Mouse (Mus musculus): Measurements from ENCODE around the gene Comp.
A peak's percentile ranks its signal among the peaks of the same experiment; 100 is the strongest.

Comp gene

DNA sequence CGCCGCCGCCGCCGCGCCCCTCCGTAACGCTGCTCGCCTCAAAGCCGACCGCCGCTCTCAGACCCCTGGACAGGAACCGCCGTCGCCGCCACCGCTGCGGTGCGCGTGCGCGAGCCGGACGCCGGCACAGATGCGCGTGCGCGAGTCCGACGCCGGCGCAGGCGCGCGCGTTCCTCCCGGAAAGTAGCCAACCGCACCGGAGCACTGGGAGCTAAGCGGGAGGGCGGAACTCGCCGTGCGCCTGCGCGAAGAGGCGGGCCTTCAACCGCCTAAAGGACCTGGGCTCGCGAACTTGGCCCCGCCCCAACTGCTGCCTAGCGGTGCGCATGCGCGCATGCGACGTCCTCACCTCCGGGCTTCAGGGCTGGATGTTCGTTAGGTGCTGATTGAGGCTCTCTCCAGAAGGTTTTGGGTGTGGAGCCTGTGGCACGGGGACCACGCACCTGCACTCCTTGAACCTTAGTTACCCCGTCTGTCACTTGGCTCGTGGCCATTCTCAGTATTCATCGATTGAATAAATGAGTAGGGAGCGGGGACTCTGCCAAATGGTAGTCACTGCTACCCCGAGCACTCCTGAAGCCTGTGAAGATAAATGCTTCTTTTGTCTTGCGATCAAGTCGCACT lies 20.1 kb upstream of the Comp start, which contains the start of gene Upf1:
Gene Upf1, minus strand, starts transcription at position 85 of the 624 bp plus-strand sequence.
- DNase-seq = peak; percentile 100

DNA sequence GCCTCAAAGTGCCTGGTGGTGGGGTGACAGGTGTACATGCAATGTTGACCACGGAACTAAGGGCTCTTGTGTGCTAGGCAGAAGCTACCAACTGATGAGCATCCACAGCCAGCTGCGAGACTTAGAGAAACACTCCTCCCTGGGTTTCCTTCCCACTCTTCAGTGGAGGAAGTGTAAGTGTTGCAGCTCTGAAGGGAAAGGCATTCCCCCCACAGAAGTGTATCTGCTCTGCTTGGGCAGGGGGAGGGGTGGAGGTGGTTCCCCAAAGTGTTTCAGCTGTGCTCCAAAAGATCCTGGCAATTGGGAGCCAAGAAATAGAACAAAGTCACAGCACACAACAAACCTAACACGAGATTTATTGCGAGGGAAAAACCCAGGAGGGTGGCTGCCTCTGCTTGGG lies 19.4 kb upstream of the Comp start:
- no peak for DNase-seq

DNA sequence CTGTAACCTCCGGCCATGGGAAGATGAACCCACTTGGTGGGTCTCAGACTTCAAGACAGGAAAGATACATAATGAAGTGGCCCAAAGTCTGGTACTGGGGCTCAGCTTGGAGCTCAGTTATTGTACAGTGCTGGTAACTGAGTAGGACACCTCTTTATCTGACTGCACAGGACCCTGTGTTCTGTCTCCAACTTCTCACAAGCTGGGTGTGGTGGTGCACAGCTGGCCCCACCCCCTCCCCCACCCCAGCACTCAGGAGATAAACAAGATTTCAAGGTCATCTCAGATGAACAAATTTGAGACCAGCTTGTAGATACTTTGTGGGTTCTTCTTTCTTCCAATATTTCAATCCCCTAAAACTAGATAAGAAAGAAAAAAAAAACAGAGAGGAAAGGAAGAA lies 17.2 kb upstream of the Comp start:
- no peak for DNase-seq

DNA sequence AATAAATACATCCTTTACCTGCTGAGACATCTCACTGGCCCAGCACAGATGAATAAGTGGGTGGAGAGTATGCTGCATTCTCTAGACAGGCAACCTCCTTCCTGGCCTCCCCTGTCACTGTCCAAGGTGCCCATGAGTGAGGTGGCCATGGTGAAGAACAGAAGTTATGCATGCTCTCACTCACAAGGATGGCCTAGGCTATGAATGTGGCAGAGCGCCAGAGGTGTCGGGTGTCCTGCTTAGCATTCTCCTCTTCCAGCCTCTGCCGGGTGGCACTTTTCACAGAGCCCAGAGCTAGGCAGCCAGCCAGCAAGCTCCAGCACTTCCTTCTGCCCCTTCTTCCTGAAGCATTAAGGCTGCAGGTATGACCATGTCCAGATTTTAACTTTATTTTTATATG lies 13.9 kb upstream of the Comp start:
- no peak for DNase-seq

DNA sequence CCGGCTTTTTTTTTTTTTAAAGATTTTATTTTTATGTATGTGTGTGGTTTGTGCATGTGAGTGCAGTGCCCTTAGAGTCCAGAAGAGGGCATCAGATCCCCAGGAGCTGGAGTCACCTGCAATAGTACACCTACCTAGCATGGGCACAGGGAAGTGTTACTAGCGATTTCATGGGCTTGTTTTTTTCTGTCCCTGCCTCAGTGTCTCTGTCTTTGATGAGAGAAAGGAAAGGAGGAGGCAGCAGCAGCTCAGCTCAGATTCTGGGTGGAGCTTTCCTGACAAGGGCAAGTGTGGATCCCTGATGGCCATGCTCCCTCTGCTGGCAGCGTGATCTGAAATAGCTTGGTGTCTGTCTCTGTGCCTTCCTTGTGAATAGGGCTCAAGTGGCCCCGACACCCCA lies 12.6 kb upstream of the Comp start:
- DNase-seq = no peak

DNA sequence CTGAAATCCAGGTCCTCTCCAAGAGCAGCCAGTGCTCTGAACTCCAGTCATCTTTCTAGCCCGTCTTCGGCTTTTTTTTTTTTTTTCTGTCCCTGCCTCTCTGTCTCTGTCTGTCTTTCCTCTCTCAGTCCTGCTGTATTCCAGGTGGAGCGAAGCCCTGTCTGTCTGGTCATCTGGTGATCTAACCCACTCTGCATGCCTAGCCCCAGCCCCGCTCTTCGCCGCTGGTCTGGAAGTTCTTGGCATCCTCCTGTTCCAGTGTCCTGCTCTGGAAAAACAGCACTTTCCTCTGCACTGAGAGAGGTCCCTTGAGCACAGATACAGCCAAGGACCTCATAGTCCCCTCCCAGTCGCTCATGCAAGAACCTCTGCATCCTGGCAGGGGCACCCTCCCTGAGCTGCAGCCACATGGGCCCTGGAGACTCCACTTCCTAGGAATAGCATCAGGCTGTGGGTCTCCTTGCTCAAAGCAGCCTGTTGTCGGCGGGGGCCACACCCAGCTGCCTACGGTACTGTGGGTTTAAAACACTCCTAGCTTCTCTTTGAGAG lies 11.8 kb upstream of the Comp start:
- no peak for DNase-seq

DNA sequence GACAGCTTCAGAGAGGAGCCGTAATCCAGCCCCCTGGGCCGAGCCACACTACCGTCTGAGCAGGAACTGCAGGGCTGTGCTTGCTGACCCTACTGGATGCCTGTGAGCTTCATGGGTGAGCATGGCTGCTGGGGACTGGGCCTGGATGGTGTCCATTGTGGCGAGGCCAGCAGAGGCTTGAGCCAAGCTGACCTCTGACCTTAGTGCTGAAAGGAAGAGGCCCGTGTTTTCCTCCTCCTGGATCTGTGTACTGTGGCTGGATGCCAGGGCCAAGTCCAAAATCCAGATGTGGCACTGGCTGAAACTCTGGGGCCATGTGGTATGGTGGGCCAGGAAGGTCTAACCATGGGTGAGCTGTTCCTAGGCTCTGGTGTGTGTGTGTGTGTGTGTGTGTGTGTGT lies 9.3 kb upstream of the Comp start:
- DNase-seq = no peak

DNA sequence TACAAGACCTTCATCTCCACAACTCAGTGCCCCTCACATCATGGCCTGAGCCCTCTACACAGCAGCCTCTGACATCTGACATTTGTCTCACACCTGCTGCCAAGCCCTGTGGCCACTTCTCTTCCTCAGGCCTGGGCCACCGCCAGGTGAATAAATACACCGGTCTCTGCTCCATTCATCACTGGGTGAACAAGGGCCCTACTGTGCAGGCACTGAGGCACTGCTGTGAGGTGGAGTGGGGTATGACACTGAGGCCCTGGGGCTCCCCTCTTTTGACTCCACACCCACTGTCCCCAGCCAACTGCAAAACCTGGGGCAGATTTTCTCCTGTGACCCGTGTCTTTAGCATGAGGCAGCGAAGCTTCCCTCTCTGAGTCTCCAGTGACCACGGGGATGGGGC lies 6.8 kb upstream of the Comp start:
- no peak for DNase-seq

DNA sequence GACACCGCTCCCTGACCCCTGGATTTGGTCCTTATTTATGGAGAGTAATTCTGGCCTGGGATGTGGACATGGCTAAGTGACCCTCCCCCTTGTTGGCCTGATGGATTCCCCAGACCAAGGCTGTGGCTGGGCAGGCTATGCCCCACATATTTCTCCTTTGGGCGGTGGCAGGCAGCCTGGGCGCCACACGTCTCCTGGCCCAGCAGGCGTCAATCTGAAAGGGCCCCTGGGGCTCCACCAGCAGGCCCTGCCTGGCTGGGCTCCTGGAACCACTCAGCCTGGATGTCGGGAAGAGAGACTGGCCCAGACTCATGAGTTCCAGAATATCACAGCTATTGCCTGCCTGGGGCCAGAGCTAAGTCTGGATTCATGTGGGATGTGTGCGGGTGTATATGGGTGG lies 2.9 kb upstream of the Comp start:
- no peak for DNase-seq

DNA sequence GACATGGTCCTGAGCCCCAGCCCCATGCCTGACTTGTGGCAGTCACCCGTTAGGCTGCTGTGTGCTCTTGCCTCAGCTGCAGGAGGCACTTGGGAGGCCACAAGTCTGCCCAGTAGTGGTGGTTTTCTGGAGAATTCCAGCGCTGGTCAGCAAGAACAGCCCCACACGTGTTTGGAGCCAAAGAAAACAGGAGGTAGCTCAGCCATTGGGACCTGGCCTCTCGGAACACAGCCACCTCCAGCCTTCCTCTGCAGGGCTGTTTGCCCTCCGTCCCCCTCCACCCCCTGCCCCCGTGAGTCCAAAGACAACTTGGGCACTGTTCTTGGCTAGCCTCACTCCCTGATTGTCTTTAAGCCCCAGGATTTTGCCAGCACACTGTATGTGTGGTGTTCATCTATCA lies 1.4 kb upstream of the Comp start:
- DNase-seq = no peak

DNA sequence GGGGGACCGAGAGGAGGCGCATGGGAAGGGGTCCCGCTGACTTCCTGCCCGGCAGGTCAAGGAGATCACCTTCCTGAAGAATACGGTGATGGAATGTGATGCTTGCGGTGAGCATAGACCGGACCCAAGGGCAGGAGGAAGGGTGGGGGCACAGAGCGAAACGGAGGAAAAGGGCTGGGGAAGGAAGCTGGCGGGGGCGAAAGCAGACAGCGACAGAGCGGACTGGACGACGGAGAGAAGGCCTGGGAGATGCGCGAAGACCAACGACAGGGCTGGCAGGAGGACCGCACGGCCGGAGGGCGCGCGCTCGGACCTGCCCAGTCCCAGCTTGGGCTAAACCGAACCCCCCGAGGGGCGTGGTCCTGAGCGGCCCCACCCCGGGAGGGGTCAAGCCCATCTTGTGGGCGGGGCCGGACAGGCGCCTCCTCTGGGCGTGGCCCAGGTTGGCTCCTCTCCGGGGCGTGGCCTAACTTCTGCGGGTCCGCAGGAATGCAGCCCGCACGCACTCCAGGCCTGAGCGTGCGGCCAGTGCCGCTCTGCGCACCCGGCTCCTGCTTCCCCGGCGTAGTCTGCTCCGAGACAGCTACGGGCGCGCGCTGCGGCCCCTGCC lies 1.1 kb downstream of the Comp start:
- DNase-seq = peak; percentile 77 to 88

DNA sequence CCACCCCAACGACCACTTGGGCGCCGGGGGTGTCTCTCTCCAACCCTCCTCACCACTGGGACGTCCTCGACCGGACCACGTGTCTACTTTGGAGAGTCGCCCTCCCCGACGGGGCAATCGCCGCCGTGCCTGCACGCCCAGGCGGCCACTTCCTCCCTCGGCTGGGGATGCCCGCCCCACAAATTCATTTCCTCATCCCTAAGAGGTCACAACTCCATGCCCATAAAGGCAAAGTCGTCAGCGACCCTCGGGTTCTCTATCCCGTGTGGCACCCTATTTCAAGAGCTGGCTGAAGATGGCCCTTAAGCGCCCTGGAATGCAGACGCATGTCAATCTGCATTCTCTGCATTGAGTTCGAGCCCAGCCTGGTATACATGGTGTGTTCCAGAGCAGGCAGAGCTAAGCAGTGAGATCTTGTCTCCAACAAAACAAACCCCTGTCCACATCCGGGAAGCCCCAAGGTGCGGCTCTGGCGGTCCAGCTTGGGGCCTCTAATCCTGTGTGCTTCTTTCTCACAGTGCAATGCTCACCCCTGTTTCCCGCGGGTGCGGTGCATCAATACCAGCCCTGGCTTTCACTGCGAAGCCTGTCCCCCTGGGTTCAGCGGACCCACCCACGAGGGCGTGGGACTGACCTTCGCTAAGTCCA lies 2.0 kb downstream of the Comp start:
- DNase-seq = peak; percentile 9 to 17

DNA sequence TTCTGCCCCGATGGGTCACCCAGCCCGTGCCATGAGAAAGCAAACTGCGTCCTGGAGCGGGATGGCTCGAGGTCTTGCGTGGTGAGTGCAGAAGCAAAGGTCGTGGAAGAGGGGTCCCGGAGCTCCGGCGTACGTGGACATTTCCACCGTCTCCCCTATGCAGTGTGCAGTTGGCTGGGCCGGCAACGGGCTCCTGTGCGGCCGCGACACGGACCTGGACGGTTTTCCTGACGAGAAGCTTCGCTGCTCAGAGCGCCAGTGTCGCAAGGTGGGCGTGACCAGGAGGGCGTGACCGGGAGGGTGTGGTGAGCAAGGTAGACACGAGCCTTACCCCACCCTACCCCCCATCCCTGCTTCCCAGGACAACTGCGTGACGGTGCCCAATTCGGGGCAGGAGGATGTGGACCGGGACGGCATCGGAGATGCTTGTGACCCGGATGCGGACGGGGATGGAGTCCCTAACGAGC lies 3.0 kb downstream of the Comp start:
- DNase-seq = peak in 1 of 2 experiments; percentile 22

DNA sequence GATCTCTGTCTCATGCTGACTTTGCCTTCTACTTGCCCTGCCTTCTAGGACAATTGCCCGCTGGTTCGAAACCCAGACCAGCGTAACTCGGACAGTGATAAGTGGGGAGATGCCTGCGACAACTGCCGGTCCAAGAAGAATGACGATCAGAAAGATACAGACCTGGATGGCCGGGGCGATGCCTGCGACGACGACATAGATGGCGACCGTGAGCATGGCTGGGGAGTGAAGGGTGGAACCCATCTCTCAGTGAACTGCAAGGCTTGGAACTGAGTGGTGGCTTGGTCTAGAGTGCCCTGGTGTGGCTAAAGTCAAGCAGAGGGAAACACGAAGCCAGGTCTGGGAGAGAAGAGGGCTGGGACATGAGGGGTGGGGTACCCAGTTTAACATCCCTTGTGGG lies 3.7 kb downstream of the Comp start:
- DNase-seq = peak in 1 of 2 experiments; percentile 17

DNA sequence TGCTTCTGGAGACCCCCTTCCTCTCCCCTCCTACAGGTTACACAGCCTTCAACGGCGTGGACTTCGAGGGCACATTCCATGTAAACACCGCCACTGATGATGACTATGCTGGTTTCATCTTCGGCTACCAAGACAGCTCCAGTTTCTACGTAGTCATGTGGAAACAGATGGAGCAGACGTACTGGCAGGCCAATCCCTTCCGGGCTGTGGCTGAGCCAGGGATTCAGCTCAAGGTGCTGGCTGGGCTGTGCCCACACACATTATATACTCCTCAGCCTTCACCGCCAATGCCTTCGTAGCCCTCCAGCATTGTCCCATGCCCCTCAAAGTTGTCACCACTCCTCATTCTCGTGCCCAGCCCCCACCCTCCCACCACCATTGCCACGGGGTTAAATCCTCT lies 6.7 kb downstream of the Comp start:
- peak in 1 of 2 experiments; percentile 67 for DNase-seq

DNA sequence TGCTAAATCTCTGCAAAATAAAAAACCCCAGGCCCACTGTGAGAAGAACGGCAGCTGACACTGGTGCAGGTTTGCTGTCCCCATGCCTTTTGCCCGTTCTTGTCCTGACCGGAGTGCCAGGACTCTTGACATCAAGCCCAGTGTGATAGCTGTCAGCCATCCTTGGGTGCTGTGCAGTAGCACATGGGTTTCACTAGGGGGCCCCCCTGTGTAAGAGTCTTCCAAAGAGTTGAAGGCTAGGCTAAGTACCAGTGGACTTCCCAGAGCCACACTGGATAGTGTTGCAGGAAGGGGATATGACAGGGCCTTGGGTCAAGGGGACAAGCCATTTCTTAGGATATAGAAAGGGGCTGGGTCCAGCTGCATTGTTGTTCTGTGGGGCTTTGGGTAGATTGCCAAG lies 9.9 kb downstream of the Comp start:
- DNase-seq = peak; percentile 84

DNA sequence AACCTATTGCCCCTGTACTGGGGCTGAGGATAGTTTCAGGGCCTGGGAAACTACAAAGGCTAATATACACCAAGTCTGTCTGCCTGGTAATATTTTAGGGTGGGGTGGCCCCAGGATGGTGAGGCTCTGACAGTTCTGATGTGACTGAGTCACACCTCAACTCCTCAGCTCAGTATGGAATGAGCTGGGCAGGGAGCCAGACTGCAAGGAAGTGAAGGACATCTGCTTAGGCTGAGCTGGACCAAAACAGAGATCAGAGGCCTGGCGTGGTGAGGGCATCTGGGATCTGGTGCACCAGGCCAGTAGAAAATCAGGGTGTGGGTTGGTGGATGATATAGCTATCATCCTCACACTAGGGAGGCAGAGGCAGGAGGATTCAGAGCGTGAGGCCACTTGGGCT lies 16.3 kb downstream of the Comp start:
- peak; percentile 55 to 62 for DNase-seq

DNA sequence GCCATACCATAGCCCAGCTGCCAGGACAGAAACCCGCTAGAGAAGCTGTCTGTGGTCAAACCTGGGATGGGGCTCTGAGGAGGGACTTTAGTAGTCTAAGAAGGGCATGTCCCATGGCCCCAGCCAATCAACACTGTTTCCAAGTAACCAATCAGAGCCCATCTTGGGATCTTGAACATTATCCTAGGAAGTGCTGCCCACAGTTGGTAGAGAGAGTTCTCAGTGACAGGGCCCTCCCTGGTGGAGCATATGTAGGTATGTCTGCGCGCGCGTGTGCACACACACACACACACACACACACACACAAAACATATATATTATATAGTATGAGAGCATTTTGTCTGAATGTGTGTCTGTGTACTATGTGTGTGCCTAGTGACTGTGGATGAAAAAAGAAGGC lies 19.7 kb downstream of the Comp start:
- no peak for DNase-seq

DNA sequence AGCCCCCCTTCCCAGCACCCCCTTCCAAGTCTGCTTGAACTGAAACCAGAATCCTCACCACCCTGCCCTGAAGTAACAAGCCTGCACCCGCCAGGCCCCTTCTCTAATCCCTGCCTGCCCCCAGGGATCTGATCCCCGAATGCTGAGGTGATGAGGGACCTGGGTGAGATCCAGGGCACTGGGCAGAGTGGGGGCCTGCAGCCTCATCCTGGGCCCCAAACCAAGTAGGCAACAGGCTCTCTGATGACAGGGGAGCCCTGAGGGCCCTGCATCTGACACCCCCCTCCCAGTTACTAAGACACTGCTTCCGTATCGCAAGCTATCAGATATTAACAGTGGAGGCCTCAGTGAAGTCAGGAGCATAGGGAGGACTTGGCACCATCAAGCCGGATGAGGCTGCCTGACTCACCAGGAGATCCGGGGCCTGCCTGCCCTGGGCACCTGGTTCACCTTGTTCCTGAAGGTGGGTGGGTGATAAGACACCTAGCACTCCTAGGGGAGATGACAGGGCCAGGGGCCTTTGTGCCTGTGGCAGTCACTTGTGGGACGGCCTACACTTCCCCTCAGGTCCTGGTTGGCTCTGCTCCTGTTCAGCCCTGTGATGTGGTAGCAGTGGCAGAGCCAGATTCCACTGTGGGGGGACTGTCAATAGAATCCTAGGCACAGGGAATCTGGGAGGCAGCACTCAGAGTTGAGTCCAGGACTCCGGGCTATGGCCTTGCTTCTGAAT lies 21.1 kb downstream of the Comp start:
- DNase-seq = no peak

DNA sequence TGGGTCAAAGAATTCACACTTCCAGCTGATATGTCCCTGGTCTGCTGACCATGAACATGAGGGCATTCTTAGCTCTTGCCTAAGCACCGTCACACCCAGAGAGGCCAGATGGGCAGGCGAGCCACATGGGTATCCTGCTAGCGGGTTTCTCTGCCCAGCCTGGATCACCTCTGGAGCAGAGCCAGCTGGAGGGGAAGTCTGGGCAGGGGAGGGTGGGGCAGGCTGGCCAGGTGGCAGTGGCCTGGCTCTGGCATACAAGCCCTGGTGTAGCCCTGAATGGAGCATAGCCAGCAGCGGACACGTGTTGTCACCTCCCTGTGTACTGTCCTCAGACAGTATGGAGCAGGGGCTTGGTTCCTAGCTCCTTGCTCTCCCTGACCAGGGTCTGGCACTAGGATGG lies 22.3 kb downstream of the Comp start:
- peak; percentile 93 to 95 for DNase-seq

DNA sequence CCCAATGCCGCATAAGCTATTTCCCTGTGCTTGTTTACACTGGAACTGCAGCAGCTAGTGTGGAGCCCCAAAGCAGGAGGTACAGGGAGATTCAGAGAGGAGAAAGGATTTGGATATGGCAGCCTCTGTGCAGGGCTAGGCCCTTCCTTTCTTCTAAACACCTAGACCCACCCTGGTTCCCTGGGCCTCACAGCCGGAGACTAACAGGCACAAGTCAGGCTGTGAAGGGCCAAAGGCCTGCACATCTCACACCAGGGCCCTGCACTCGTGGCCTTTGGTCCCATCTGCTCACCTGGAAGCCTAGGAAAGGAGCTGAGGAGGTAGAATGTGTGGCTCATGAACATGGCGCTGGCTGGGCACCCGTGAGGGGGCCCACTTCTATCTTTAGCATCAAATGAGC lies 22.8 kb downstream of the Comp start:
- no peak for DNase-seq

DNA sequence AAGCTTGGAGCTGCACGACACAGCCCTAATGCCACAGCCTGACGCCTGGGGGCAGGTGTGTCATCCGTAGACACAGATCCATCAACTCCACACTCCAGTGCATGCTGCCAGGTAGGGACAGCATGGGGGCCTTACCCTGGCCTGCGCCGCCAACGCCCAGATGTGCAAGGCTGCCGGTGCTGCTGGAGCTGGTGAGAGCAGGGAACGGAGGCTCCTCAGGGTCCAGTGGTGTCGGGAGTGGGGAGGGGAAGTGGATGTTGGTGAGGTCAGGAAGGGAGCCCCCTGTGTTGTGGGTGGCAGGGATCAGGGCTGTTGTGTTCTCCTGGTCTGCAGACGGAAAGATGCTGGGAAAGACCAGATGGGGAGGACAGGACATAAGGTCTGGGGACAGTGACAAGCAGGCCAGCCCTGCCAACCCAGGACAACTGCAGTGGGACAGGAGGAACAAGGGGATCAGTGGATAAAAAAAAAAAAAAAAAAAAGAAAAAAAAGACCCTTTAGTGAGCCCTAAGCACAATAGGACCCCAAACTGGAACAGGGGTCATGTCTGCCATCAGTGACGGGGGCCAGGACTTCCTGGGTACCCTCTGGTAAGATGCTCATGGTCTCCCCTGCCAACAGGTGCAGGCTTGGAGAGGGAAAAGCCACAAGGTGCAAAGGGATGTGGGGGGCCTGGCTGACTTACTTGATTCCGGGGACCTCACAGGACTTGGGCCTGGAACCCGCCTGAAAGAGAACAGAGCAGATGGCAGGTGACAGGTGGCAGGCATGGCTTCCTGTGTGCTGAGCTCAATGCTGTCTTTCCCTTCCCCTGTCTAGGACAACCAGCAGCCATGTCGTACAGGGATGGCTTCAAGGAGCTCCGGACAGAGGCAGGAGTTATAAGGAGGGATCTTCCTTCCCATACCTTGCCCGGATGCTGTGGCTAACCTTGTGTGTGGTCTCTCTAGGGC lies 24.5 kb downstream of the Comp start:
- DNase-seq = peak; percentile 90 to 93

Data from cerebellum, postnatal 36 days (tissue).